Mouse (Mus musculus) right cerebral cortex, postnatal 10 days (tissue): ENCODE results near the gene Alkbh1.
"Not testable (repeated sequence)": the region's sequence is repeated elsewhere in the genome, so short reads cannot be mapped to it uniquely, and the experiment has no call there.

Source experiments
- DNase-seq, 2 experiments: peaks; one replicate each; pipeline ENCODE4 v3.0.0; 2021; ENCODE audit warnings: low spot score in 2 of 2

The Alkbh1 gene

DNA sequence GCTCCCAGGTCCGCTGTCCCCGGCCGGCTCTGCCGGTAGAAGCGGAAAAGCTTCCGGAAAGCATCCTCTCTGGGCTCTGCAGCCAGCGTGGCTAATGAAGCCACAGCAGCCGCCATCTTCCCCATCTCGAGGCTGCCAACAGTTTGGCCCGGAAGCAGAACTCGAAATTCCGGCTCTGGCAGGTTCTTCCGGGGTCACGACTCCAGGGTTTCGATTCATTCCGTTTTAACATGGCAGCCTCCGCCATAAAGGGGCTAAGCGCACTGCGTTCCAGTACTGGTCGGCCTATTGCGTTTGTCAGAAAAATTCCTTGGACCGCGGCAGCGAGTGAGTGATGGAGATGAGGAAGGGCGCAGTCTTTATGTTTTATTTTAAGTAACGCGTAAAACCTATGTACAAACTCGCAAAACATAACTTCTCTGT is at the start of gene Alkbh1, which contains the start of gene Slirp:
Alkbh1 (minus strand) TSS at position 318 of the 423 bp plus-strand sequence.
Slirp (plus strand) TSS at position 197 of the 423 bp plus-strand sequence.
- peak; percentile 95 to 96 for DNase-seq

- DNase-seq: not testable (repeated sequence)
Measured at GRCm38 (mm10) chr12:87488683-87489082, 44.9 kb upstream of the Alkbh1 start.

GRCm38 (mm10) chr12:87482482-87482881 is 38.7 kb upstream of the Alkbh1 start:
- DNase-seq: not testable (repeated sequence)

GRCm38 (mm10) chr12:87474756-87475155 is 30.9 kb upstream of the Alkbh1 start:
- DNase-seq: no peak

DNA sequence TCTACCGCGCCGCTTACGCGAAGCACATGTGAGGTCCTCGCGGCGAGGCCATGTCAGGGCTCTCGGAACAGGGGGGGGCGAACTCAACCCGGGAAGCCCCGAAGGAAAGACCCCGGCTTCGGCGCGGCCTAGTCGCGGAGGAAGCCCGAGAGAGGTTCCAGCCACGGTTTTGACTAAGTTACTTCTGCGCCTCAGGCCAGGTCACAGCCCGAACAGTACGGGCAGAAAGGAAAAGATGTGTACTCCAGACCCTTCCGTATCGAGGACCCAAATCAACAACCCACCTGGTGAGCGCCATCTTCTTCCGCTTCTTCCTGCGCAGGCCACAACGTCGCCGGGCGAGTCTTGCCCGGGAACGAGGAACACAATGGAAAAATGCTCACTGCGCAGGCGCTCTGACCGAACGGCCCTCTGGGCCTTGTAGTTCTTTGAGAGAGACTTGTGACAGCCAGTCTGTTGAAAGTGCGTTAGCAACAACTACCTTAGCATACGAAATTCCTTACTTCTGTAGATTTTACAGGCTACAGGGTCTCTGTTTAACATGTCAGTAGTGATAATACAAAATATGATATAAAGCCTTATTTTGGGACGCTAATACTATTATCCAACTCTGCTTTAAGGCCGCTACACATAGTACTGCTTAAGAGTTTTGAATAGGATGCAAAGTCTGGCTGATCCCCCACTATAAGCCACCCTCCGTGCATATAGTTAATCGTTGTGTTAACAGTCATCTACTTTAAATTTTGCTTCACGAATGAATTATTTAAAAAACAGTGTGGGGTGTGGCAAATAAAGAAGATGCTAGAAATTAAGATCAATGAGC is 28.4 kb upstream of the Alkbh1 start, which contains the start of gene Snw1:
Snw1 (minus strand) TSS at position 311 of the 823 bp plus-strand sequence.
- peak; percentile 96 to 97 for DNase-seq

DNA sequence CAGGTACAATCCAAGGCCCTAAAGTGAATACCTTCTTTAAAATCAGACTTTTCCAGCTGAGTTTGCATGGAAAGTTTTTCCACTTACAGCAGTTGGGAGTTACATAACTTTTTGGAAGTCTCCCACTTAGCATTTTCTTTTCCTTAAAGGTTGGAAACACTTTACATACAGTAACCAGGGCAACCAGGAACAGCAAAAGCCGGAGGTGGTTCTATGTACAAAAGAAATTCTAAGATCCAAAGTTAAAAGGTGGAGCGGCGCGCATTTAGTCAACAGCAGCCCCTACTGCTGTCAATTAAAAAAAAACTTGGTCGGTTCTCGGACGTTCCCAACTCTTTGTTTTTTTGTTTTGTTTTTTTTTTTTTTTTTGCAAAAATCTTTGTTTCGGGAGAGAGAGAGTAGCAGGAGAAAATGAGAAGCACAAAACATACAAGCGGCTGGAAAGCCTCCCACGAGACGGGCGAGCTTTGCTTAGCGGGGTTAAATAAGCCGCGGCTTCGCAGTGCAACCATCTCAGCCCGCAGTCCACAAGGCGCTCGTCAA is 27.7 kb upstream of the Alkbh1 start:
- DNase-seq: peak in 1 of 2 experiments; percentile 42

DNA sequence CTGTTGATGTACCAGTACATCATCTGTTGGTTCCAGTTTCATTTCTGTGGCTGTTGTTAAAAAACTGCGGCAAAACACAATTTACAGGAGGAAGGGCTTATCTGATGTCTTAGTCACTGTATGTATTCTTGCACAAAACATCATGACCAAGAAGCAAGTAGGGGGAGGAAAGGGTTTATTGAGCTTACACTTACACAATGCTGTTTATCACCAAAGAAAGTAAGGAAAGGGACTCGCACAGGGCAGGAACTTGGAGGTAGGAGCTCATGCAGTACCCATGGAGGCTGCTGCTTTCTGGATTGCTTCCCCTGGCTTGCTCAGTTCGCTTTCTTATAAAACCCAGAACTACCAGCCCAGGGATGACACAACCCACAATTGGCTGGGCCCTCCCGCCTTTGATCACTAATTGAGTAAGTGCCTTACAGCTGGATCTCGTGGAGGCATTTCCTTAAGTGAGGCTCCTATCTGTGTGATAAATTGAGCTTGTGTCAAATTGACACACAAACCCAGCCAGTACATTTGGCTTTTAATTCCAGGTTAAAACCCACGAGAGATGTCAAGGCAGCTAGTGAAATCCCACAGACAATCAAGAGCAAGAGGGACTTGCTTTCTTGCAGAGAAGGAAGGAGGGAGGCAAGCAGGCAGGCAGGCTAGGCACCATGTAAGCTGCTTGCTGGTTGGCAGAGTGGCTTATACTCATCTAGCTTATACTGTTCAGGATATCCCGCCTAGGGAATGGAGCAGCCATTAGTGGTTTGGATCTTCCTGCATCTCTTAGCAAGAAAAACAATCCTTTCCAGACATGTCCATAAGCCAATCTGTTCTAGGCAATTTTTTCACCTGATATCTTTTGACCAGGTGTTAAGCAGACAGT is 26.7 kb upstream of the Alkbh1 start:
- DNase-seq: no peak

- DNase-seq: no peak
Measured at GRCm38 (mm10) chr12:87464678-87465297, 21.0 kb upstream of the Alkbh1 start.

DNA sequence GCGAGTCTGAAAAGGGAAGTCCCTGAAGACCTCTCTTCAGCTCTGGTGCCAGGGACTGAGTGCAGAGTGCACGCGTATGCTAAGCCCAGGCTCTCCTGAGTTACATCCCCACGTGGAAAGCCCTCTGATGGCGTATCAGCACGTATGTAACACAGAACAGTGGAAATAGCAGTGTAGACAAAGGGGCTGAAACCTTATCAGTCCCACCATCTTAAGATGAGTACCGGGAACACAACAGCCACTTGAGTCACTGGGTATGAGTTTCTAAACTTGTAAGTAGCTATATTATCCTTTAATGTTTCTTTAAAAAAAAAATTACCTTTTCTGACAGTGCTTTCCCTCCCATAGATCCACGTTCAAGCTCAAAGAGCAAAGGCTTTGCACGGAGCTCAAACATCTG is 5.6 kb upstream of the Alkbh1 start:
- DNase-seq: no peak

GRCm38 (mm10) chr12:87444211-87444610 is 394 bp upstream of the Alkbh1 start:
- DNase-seq: no peak

DNA sequence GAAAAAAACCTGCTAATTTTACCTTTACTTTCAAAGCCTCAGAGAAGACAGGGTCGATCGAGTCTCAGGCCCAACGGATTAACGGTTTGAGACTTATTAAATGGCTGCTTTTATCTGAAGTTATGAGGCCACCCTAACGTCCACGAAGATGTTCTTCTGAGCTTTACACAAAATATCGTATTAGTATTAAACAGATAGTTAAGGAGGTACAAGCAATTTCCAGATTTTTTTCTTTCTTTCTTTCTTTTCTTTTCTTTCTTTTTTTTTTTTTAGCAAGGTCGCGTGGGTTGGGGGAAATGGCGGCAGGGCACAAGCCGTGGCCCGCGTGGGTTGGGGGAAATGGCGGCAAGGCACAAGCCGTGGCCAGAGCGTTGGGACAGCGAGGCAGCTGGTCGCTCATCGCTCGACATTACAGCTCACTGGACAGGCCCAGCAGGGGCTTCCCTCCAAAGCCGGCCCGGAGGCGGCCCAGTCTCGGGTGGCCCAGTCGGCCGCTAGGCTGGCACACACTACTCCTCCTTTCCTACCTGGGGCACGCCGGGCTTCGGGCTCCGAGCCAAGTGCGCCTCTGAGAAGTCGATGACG is 610 bp downstream of the Alkbh1 start:
- no peak for DNase-seq

GRCm38 (mm10) chr12:87442177-87443114 is 1.4 kb downstream of the Alkbh1 start:
- DNase-seq: no peak

DNA sequence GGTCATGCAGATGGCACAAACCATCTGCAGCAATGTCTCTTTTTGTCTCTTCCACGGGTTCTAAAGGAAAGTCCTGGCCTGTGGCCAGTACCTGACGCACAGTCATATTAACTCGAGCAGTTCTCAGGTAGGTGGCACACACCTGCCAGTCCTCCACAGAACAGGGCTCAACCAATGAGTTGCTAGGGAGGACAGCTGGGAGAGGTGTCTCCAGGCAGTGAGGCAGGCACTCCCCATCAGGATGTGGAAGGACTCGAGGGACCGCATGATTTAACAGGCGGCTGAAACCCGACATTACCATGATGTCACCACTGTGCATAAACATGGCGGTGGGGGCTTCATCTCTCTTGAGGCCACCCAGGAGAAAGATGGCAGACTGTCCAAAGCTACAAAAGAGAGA is 14.9 kb downstream of the Alkbh1 start:
- DNase-seq: no peak

DNA sequence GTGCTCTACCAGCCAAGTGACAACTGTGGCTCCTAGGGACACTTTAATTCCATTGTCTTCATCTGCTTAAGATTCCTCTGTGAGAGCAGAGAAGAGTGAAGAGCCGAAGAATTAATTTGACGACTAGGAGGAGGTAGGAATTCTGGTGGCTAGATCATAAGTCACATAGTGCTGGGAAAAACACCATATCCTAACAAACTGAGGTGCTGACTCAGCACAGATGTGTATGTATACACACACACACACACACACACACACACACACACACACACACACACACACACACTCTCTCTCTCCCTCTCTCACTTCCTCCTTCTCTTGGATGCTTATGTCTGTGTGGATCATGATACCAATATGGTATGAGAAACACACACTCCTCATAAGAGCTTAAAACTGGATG is 15.5 kb downstream of the Alkbh1 start:
- no peak for DNase-seq

DNA sequence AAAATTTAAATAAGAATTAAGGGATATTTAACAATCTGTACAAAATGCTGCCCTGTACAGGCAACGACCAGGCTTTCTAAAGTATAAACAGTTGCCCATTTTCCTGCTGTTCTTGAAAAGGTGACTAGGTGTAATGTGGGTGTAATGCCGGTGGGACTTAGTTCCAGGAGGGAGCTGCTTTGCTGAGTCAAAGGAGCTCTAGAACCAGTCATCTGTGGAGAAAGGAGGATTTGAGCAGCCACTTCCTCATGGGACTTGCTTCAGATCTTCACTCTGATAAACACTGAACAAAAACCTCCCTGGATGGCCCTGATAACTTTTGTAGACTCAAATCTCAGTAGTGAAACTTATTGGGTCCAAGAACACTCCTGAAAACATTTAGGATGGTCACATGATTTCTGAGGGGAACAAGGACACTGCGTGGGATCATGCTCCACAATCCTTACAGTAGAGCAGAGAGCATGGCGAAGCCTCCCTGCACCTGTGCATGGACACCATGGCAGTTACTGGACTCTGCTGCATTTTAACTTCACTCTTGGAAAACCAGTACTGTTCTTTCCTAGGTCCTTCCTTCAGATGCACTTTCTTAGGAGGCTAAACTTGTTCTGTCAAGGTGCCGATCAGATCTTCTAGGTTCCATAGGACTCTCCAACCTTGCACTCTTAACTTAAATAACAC is 17.3 kb downstream of the Alkbh1 start:
- no peak for DNase-seq

GRCm38 (mm10) chr12:87424516-87424915 is 19.3 kb downstream of the Alkbh1 start:
- no peak for DNase-seq

GRCm38 (mm10) chr12:87423700-87424099 is 20.1 kb downstream of the Alkbh1 start:
- DNase-seq: no peak

DNA sequence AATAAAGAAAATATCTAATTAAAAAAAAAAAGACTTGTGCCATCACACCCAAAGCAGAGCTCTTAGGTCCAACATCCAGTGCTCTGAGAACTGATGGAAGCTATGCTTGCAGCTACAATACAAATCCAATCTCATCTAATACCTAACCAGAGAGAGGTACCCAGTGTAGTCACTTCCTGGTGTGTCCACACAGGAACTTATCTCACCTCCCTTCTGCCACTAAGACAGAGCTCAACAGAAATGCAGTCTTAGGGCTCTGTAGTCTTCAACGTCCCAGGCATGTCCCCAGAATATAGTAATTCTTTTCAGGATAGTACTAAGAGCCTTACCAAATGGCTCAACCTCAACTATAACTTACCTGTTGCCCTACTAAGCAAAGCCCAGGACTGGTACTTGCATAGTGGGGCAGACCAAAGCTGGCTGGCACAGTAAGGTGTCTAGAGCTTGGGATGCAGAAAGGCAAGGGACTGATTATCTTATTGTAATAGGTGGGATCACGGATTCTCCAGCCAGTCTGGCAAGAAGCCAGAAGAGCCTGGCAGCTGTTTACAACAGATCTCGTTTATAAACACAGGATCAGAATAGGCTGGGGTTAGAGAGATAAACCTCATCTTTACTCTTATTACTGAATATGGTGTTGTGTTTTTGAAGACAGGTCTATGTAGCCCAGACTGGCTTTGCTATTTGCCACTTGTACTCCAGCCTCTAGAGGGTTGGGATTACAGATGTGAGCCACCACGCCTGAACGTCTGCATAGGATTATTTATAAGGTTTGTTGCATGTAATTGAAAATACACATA is 21.9 kb downstream of the Alkbh1 start:
- DNase-seq: no peak

DNA sequence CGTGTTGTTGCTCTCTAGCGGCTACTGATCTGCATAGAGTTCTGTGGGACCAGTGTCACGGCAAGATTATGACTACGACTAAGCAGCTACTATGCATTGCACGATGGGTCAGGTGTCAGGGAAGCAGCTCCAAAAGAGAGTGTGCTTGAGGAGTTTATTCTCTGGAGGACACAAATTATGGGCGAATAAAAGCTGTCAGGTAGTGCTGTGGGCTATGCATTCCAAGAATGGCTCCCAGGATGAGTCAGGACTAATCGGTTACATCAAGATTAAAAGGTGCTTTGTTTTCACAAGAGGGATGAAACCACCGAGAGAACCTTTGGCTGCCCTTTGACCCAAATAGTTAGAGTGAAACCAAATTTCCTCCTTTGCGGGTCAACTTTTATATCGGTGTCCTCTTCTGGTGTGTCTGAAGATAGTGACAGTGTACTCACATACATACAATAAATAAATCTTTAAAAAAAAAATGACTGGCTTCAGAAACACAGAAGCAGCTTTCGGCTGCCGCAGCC is 23.8 kb downstream of the Alkbh1 start:
- no peak for DNase-seq
